Mouse (Mus musculus): ENCODE measurements at regions not wholly inside any gene's neighbourhood (a gene's known extent, or its start where the extent isn't known, plus 50 kb on each side); places are given as distances from the start of the nearest gene placed in this dataset.

GRCm38 (mm10) chr1:35715931-35716330 is 352.3 kb upstream of the Hs6st1 start:
- no peak for DNase-seq (ENCODE audit: low spot score in 2 of 2)

- no peak for DNase-seq (ENCODE audit: low spot score in 2 of 2)
Measured at GRCm38 (mm10) chr1:35717166-35717565, 351.0 kb upstream of the Hs6st1 start.

GRCm38 (mm10) chr1:35717659-35718058 is 350.5 kb upstream of the Hs6st1 start:
- no peak for DNase-seq (ENCODE audit: low spot score in 2 of 2)

- no peak for DNase-seq (ENCODE audit: low spot score in 2 of 2)
Measured at GRCm38 (mm10) chr1:35720063-35720462, 348.1 kb upstream of the Hs6st1 start.

- DNase-seq (ENCODE audit: low spot score in 2 of 2) = no peak
Measured at GRCm38 (mm10) chr1:35724366-35724900, 343.8 kb upstream of the Hs6st1 start.

- DNase-seq (ENCODE audit: low spot score in 2 of 2) = peak in 1 of 2 experiments; percentile 44
Measured at GRCm38 (mm10) chr1:35726596-35726995, 341.6 kb upstream of the Hs6st1 start.

GRCm38 (mm10) chr1:35727310-35727990 is 340.8 kb upstream of the Hs6st1 start:
- no peak for DNase-seq (ENCODE audit: low spot score in 2 of 2)

- DNase-seq (ENCODE audit: low spot score in 2 of 2) = no peak
Measured at GRCm38 (mm10) chr1:35729785-35730295, 338.4 kb upstream of the Hs6st1 start.

GRCm38 (mm10) chr1:35730309-35730708 is 337.9 kb upstream of the Hs6st1 start:
- no peak for DNase-seq (ENCODE audit: low spot score in 2 of 2)

GRCm38 (mm10) chr1:35736247-35736646 is 332.0 kb upstream of the Hs6st1 start:
- no peak for DNase-seq (ENCODE audit: low spot score in 2 of 2)

- peak in 1 of 2 experiments; percentile 29 for DNase-seq (ENCODE audit: low spot score in 2 of 2)
Measured at GRCm38 (mm10) chr1:35749603-35750002, 318.6 kb upstream of the Hs6st1 start.

GRCm38 (mm10) chr1:35750092-35750521 is 318.1 kb upstream of the Hs6st1 start:
- no peak for DNase-seq (ENCODE audit: low spot score in 2 of 2)

- DNase-seq (ENCODE audit: low spot score in 2 of 2) = no peak
Measured at GRCm38 (mm10) chr1:35752636-35753035, 315.6 kb upstream of the Hs6st1 start.

GRCm38 (mm10) chr1:35754170-35754569 is 314.0 kb upstream of the Hs6st1 start:
- no peak for DNase-seq (ENCODE audit: low spot score in 2 of 2)

- DNase-seq (ENCODE audit: low spot score in 2 of 2) = peak; percentile 48 to 68
Measured at GRCm38 (mm10) chr1:35759010-35759409, 309.2 kb upstream of the Hs6st1 start.

- peak in 1 of 2 experiments; percentile 17 for DNase-seq (ENCODE audit: low spot score in 2 of 2)
Measured at GRCm38 (mm10) chr1:35759600-35759999, 308.6 kb upstream of the Hs6st1 start.

- DNase-seq (ENCODE audit: low spot score in 2 of 2) = no peak
Measured at GRCm38 (mm10) chr1:35763051-35763450, 305.1 kb upstream of the Hs6st1 start.

GRCm38 (mm10) chr1:35763456-35763855 is 304.7 kb upstream of the Hs6st1 start:
- no peak for DNase-seq (ENCODE audit: low spot score in 2 of 2)

- DNase-seq (ENCODE audit: low spot score in 2 of 2) = no peak
Measured at GRCm38 (mm10) chr1:35764068-35764467, 304.1 kb upstream of the Hs6st1 start.

- no peak for DNase-seq (ENCODE audit: low spot score in 2 of 2)
Measured at GRCm38 (mm10) chr1:35765692-35766091, 302.5 kb upstream of the Hs6st1 start.

GRCm38 (mm10) chr1:35766271-35766670 is 301.9 kb upstream of the Hs6st1 start:
- no peak for DNase-seq (ENCODE audit: low spot score in 2 of 2)

- no peak for DNase-seq (ENCODE audit: low spot score in 2 of 2)
Measured at GRCm38 (mm10) chr1:35772567-35772966, 295.6 kb upstream of the Hs6st1 start.

GRCm38 (mm10) chr1:35774566-35774965 is 293.6 kb upstream of the Hs6st1 start:
- no peak for DNase-seq (ENCODE audit: low spot score in 2 of 2)

All from frontal cortex, postnatal 10 days (tissue).